Mouse (Mus musculus) midbrain, postnatal 0 days (tissue): ENCODE measurements around the gene Drc7. TPM values are rescaled to one million over a fixed set of nuclear protein-coding genes. Genes with fewer than 3 reads are reported as not detected.

Experiments used
- ATAC-seq: fragments of 200-750 bp; cut with Nextera tagmentation; 2 replicates; pipeline ENCODE4 v1.8.0; 2017; ENCODE audit warnings: moderate number of reproducible peaks, mild to moderate bottlenecking, moderate TSS enrichment, moderate library complexity; ENCODE audit not compliant: low FRiP score
- DNase-seq: peaks from one replicate; pipeline ENCODE4 v3.0.0-alpha.2; 2015; ENCODE audit warnings: low spot score
- H3K27ac ChIP-seq: fragments of 300-500 bp; sonication (generic); 2 replicates; pipeline ENCODE4 v1.5.1; 2014; ENCODE audit warnings: low read depth, mild to moderate bottlenecking, low read length, mixed read lengths
- H3K27me3 ChIP-seq: fragments of 300-500 bp; sonication (generic); 2 replicates; pipeline ENCODE4 v1.6.1; 2014; ENCODE audit warnings: low read length, control low read depth, mixed read lengths; ENCODE audit not compliant: insufficient read depth
- H3K36me3 ChIP-seq: fragments of 300-500 bp; sonication (generic); 2 replicates; pipeline ENCODE4 v1.6.1; 2014; ENCODE audit warnings: low read length, control low read depth, mixed read lengths; ENCODE audit not compliant: insufficient read depth
- H3K4me1 ChIP-seq: fragments of 300-500 bp; sonication (generic); 2 replicates; pipeline ENCODE4 v1.6.1; 2014; ENCODE audit warnings: mild to moderate bottlenecking, control low read depth, antibody characterized with exemption, low read length, mixed read lengths; ENCODE audit not compliant: insufficient read depth
- H3K4me2 ChIP-seq: fragments of 300-500 bp; sonication (generic); 2 replicates; pipeline ENCODE4 v1.6.1; 2014; ENCODE audit warnings: low read depth, mild to moderate bottlenecking, low read length, mixed read lengths; ENCODE audit not compliant: poor library complexity, severe bottlenecking
- H3K4me3 ChIP-seq: fragments of 300-500 bp; sonication (generic); 2 replicates; pipeline ENCODE4 v1.5.1; 2014; ENCODE audit warnings: low read depth, mild to moderate bottlenecking, low read length, moderate library complexity
- H3K9ac ChIP-seq: fragments of 300-500 bp; sonication (generic); replicated peaks from 2 replicates; pipeline ENCODE4 v1.6.1; 2014; ENCODE audit warnings: mild to moderate bottlenecking, low read length, moderate library complexity, mixed read lengths; ENCODE audit not compliant: poor library complexity, severe bottlenecking
- H3K9me3 ChIP-seq: fragments of 300-500 bp; sonication (generic); 2 replicates; pipeline ENCODE4 v1.6.1; 2016; ENCODE audit warnings: low read length, control low read depth
- CTCF ChIP-seq: IDR thresholded peaks from 2 replicates; pipeline ENCODE4 v1.5.1; 2016; ENCODE audit warnings: antibody characterized with exemption, mild to moderate bottlenecking
- WGBS: fragments of 180-500 bp; shearing (Covaris S2); extraction: QIAGEN DNeasy Blood & Tissue Kit; methylation state at CpG from one replicate; pipeline ENCODE4 v1.1.7; 2014; 5-methylcytosine and 5-hydroxymethylcytosine counted together
- polyA plus RNA-seq: library from polyadenylated mRNA; unstranded; fragments of >200 nt; fragmentation: Nextera tagmentation; extraction: Ambion mirVana; gene quantifications from 2 replicates; pipeline ENCODE4 v1.2.1, GENCODE M21; 2015
- total RNA-seq: library from RNA; depleted of rRNA; stranded (reverse); fragments of >200 nt; gene quantifications from 2 replicates; pipeline ENCODE4 v1.2.3, GENCODE M21; 2014

Gene Drc7
- total and polyA plus RNA-seq, 2 experiments from 2014 or later: 3.6 to 9.8 TPM

DNA sequence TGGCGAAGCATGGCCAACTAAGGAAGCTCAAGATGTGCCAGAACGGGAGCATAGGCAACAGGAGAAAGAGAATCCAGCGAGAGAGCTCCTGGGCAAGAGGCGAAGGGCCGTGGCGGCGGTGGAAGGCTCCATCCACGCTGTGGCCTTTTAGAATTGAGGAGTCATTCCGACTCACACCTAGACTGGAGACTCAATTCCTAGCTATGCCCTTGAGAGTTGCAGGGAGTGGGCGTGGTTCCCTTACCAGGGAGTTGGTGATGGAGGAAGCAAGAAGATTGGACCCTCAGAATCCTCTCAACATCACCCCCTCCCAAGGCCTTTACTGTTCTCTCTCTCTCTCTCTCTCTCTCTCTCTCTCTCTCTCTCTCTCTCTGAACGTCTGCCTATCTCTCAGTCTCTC lies 26.7 kb downstream of the Drc7 start:
- H3K9me3 ChIP-seq: no peaks in the 10 kb centered on the region
- peak overlapping the region; percentile 77 for H3K27ac ChIP-seq
- H3K36me3 ChIP-seq: peaks cover 21% of the 10 kb centered on the region
- peak overlapping the region; percentile 94 for H3K4me2 ChIP-seq
- H3K4me3 ChIP-seq: peak overlapping the region; percentile 63
- no peaks in the 10 kb centered on the region for H3K27me3 ChIP-seq
- H3K4me1 ChIP-seq: peaks cover 7% of the 10 kb centered on the region; the same call in 1 of the 2 replicates
- no peak for TF ChIP-seq CTCF
- DNase-seq: no peak
- WGBS: 3% methylated on average over 11 of the region's 11 CpGs
- no peak for ATAC-seq
- H3K9ac ChIP-seq: peak overlapping the region; percentile 74

DNA sequence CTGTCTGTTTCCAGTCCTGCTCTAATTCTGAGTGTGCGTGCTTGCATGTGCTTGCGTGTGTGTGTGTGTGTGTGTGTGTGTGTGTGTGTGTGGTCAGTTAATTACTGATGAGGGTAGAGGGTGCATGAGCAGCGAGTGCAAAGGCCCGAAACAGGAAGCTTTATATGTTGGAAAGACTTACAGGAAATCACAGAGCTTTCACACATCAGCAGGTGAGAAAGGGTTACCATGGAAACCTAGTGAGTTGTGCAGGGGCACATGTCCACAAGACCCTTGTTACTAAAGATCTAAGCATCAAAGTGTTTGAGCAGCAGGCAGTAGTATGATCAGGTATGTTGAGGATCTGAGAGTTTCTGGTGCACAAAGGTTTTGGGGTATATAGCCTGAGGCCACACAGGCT lies 29.4 kb downstream of the Drc7 start:
- WGBS: 92% methylated on average over 4 of the region's 4 CpGs
- Histone ChIP-seq H3K4me3 (no peak overlapping the region), H3K27me3 (no peaks in the 10 kb centered on the region), H3K36me3 (peaks cover 46% of the 10 kb centered on the region), H3K27ac (no peak overlapping the region), H3K9me3 (no peaks in the 10 kb centered on the region), H3K4me2 (no peak overlapping the region), H3K4me1 (peaks cover 7% of the 10 kb centered on the region; the same call in 1 of the 2 replicates), H3K9ac (no peak overlapping the region)
- TF ChIP-seq CTCF: no peak
- DNase-seq (no peak), ATAC-seq (no peak)

DNA sequence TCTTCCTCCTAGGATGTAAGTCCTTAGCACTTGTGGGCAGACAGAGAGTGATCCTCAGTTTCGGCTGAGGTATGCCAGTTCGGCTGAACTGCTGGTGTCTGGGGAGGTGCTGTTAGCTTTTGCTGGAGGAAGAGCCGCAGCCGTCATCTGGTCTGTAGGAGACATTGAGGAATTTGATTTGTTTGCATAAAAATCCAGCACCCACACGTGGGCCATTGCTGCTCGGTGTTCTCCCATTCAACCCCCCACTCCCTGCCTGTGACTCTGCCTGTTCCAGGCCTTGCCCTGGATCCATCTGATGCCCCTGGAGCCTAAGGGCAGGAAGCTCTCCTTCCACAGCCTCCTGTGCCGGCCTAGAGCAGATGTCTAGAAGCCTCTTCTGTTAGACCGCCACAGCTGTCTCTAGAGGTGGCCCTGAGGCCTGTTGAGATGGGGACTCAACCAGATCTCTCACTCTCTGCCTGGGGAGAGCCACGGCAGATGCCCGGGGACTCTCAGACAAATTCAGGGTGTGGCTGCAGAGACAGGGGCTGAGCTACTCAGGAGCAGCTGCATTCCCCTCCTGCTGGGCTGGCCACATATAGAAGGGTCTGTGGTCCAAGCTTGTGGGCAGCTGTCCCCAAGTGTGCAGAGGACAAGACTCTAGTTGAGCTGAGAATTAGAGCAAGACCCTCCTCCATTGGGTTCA lies 30.0 kb downstream of the Drc7 start:
- Histone ChIP-seq H3K36me3 (peaks cover 52% of the 10 kb centered on the region), H3K9me3 (no peaks in the 10 kb centered on the region), H3K4me3 (no peak overlapping the region), H3K4me2 (no peak overlapping the region), H3K4me1 (peaks cover 7% of the 10 kb centered on the region; the same call in 1 of the 2 replicates), H3K27me3 (no peaks in the 10 kb centered on the region), H3K27ac (no peak overlapping the region), H3K9ac (0 out of 2 replicates have a peak overlapping the region, but pooled peaks have one; percentile 4)
- DNase-seq (no peak), ATAC-seq (no peak)
- TF ChIP-seq CTCF: no peak
- 89% methylated on average over 10 of the region's 10 CpGs for WGBS

DNA sequence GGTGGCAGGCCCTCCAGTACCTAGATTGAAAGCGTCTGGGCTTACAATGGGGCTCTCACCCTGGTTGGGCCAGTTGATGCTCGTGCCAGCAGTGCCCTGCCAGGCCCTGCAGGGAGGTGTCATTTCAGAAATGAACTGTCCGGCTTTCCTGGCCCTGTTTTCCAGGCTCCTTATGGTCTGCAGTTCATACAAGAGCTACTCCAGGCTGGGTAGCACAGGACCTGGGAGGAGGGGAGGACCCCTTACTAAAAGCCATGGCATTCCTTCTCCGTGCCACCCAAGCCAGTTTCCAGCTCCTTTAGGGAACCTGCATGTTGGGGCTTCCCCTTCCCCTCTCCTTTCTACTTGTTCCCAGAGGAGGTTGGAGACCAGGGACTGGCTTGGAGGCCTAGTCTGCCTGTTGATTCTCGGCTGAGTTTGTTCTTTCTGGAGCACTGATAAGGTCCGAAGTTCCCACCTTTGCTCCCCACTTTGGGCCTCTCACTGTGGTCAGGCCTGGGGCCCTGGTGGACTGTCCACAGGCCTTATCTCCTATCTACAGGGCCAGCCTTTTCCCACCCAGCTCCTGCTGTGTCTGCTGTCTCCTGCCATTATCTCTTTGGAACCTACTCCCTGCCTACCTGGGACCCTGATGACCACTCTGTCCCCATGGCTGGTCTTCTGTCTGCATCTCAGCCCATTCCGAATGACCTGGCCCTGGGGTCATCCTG lies 30.7 kb downstream of the Drc7 start:
- Histone ChIP-seq H3K27me3 (no peaks in the 10 kb centered on the region), H3K36me3 (peaks cover 59% of the 10 kb centered on the region)
- WGBS: 91% methylated on average over 7 of the region's 7 CpGs

DNA sequence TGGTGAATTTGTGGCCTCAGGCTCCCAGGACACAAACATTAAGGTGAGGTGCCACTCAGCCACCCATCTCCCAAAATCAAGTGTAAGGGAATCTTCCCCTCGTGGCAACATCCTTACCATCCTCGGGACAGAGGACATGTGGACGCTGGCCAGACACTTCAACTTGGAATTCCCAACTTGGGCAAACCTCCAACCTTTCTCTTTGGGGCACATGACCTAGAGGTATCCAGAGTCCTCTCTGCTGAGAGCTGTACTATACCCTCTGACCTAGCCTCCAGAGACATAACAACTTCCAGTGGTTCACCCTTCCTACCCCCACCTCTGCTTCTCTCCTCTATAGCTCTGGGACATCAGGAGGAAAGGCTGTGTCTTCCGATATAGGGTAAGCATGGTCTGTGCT lies 38.7 kb downstream of the Drc7 start:
- Histone ChIP-seq H3K27me3 (no peaks in the 10 kb centered on the region), H3K36me3 (peaks cover 92% of the 10 kb centered on the region), H3K9ac (no peak overlapping the region), H3K4me1 (no peaks in the 10 kb centered on the region), H3K4me3 (no peak overlapping the region), H3K4me2 (no peak overlapping the region), H3K9me3 (no peaks in the 10 kb centered on the region), H3K27ac (no peak overlapping the region)
- DNase-seq (no peak), ATAC-seq (no peak)
- 87% methylated on average over 4 of the region's 4 CpGs for WGBS
- no peak for TF ChIP-seq CTCF

More for the DNA sequence above, 30.7 kb downstream of the Drc7 start:
- ATAC-seq: no peak
- H3K4me2 ChIP-seq: no peak overlapping the region
- H3K9me3 ChIP-seq: no peaks in the 10 kb centered on the region
- DNase-seq: no peak
- H3K4me1 ChIP-seq: peaks cover 7% of the 10 kb centered on the region; the same call in 1 of the 2 replicates
- no peak overlapping the region for H3K27ac ChIP-seq
- 0 out of 2 replicates have a peak overlapping the region, but pooled peaks have one; percentile 4 for H3K9ac ChIP-seq
- TF ChIP-seq CTCF: no peak
- H3K4me3 ChIP-seq: no peak overlapping the region

DNA sequence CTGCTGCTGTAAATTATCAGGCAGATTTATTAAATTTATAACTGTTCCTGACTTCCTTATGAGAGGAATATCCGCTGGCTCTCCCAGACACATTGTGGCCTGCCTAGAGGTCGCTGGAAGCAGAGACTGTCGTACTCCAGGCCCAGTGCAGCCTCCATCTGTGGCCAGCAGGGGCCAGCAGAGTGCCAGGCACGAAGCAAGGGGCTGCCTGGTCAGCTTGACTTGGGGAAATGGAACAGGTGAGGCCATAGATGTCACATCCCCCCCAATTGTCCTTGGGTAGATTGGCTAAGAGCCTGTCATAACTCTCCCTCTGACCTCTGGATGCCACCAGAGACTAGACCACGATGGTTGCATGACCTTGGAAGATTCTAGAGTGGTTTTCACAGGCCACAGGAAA lies 44.1 kb downstream of the Drc7 start:
- Histone ChIP-seq H3K9me3 (no peaks in the 10 kb centered on the region), H3K4me1 (no peaks in the 10 kb centered on the region), H3K36me3 (peaks cover 95% of the 10 kb centered on the region), H3K27me3 (no peaks in the 10 kb centered on the region), H3K4me3 (no peak overlapping the region), H3K4me2 (no peak overlapping the region), H3K27ac (no peak overlapping the region), H3K9ac (no peak overlapping the region)
- TF ChIP-seq CTCF: peak; percentile 97
- ATAC-seq: no peak; the same call in 1 of the 2 replicates
- DNase-seq: peak; percentile 69
- WGBS: 25% methylated on average over 5 of the region's 5 CpGs
